Mouse (Mus musculus): Measurements from ENCODE around the gene Brd2. TPM values are rescaled to one million over a fixed set of nuclear protein-coding genes. Genes with fewer than 3 reads are reported as not detected.
A peak's percentile ranks its signal among the peaks of the same experiment; 100 is the strongest.

The Brd2 gene
- polyA plus RNA-seq, 1 experiment from 2014 or later: 99.2 TPM

- DNase-seq (ENCODE audit: low spot score, missing footprints) (peak; percentile 84), ATAC-seq (ENCODE audit: low FRiP score) (0 out of 2 replicates have a peak, but pooled peaks have one; percentile 24)
- Histone ChIP-seq H3K9me3 (ENCODE audit: control insufficient read depth, low read length) (no peaks in the 10 kb centered on the region), H3K36me3 (ENCODE audit: control insufficient read depth, insufficient read depth, low read length) (peaks cover 24% of the 10 kb centered on the region), H3K27me3 (ENCODE audit: control insufficient read depth, insufficient read depth, low read length) (no peaks in the 10 kb centered on the region), H3K4me2 (no peak overlapping the region), H3K4me3 (ENCODE audit: low read depth, low read length) (no peak overlapping the region), H3K27ac (ENCODE audit: low read depth, low read length) (no peak overlapping the region), H3K4me1 (ENCODE audit: control insufficient read depth, insufficient read depth, low read length) (no peaks in the 10 kb centered on the region), H3K9ac (ENCODE audit: low read length) (no peak overlapping the region)
- 84% methylated on average over 14 of the region's 14 CpGs for WGBS
These were observed 13.2 kb downstream of the Brd2 start for GRCm38 (mm10) chr17:34109038-34109805.

DNA sequence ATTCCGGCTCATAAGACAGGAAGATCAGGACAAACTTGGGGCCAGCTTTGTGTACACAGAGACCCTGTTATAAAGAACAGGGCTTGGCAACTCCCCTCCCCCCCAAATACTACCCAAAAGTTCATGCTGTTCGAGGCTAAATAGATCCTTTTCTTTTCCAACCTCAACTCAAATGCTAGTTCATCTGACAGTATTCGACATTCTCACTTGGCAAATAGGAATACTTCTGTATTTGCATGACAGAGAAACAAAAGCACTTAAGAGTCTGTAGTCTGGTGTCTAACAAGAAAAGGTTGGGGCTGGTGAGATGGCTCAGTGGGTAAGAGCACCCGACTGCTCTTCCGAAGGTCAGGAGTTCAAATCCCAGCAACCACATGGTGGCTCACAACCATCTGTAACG lies 14.0 kb downstream of the Brd2 start:
- WGBS: 87% methylated on average over 5 of the region's 6 CpGs
- peaks cover 16% of the 10 kb centered on the region for H3K36me3 ChIP-seq (ENCODE audit: control insufficient read depth, insufficient read depth, low read length)

DNA sequence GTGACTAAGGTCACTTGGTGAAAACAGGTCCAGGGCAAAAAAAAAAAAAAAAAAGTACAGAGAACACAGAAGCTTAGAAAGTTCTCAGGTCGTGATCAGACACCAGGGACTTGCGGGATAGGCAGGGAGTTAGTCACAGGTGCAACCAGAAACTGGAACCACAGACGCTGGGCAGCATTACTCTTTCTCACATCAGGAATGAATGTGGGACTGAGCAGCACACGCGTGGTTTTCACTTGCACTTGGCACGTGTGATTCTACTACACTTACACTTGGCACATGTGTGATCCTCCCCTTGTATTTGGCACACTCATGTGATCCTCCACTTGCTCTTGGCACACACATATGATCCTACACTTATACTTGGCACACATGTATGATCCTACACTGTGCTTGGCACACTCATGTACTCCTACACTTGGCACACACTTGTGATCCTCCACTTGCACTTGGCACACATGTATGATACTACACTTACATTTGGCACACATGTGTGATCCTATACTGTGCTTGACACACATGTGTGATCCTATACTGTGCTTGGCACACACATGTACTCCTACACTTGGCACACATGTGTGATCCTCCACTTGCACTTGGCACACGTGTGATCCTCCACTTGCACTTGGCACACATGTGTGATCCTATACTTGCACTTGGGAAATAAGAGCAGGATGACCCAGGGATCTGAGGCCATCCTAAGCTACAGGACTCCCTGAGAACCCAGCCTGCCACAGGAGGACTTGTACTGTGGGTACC lies 15.1 kb downstream of the Brd2 start:
- no peaks in the 10 kb centered on the region for H3K27me3 ChIP-seq (ENCODE audit: control insufficient read depth, insufficient read depth, low read length)
- no peak overlapping the region for H3K9ac ChIP-seq (ENCODE audit: low read length)
- H3K4me3 ChIP-seq (ENCODE audit: low read depth, low read length): no peak overlapping the region
- H3K9me3 ChIP-seq (ENCODE audit: control insufficient read depth, low read length): no peaks in the 10 kb centered on the region
- H3K36me3 ChIP-seq (ENCODE audit: control insufficient read depth, insufficient read depth, low read length): peaks cover 5% of the 10 kb centered on the region; the same call in 1 of the 2 replicates
- H3K4me1 ChIP-seq (ENCODE audit: control insufficient read depth, insufficient read depth, low read length): no peaks in the 10 kb centered on the region
- DNase-seq (ENCODE audit: low spot score, missing footprints): no peak
- ATAC-seq (ENCODE audit: low FRiP score): no peak
- no peak overlapping the region for H3K4me2 ChIP-seq
- 87% methylated on average over 7 of the region's 7 CpGs for WGBS
- H3K27ac ChIP-seq (ENCODE audit: low read depth, low read length): no peak overlapping the region

More for the DNA sequence above, 14.0 kb downstream of the Brd2 start:
- H3K4me1 ChIP-seq (ENCODE audit: control insufficient read depth, insufficient read depth, low read length): no peaks in the 10 kb centered on the region
- DNase-seq (ENCODE audit: low spot score, missing footprints): peak; percentile 85
- ATAC-seq (ENCODE audit: low FRiP score): no peak
- no peak overlapping the region for H3K9ac ChIP-seq (ENCODE audit: low read length)
- H3K9me3 ChIP-seq (ENCODE audit: control insufficient read depth, low read length): no peaks in the 10 kb centered on the region
- no peak overlapping the region for H3K4me3 ChIP-seq (ENCODE audit: low read depth, low read length)
- no peak overlapping the region for H3K4me2 ChIP-seq
- H3K27me3 ChIP-seq (ENCODE audit: control insufficient read depth, insufficient read depth, low read length): no peaks in the 10 kb centered on the region
- no peak overlapping the region for H3K27ac ChIP-seq (ENCODE audit: low read depth, low read length)

DNA sequence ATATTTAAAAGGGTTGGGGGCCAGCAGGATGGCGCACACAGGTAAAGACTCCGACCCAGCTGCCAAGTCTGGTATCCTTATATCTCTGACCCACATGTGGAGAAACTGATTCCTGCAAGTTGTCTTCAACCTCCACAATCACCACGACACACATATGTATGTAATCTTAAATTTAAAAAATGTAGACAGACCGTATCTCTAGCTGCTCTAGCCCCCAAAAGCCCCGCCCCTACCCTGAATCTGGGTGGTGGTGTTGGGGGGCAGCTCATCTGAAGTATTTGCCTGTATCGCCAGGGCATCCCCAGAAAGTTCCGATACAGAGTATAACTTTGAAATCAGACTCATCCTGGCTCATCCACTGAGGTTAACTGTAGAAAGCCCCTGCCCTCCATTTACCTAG lies 15.9 kb downstream of the Brd2 start:
- Histone ChIP-seq H3K9me3 (ENCODE audit: control insufficient read depth, low read length) (no peaks in the 10 kb centered on the region), H3K4me3 (ENCODE audit: low read depth, low read length) (no peak overlapping the region), H3K4me2 (no peak overlapping the region), H3K9ac (ENCODE audit: low read length) (no peak overlapping the region), H3K27ac (ENCODE audit: low read depth, low read length) (no peak overlapping the region), H3K27me3 (ENCODE audit: control insufficient read depth, insufficient read depth, low read length) (no peaks in the 10 kb centered on the region), H3K4me1 (ENCODE audit: control insufficient read depth, insufficient read depth, low read length) (no peaks in the 10 kb centered on the region; the same call in 1 of the 2 replicates), H3K36me3 (ENCODE audit: control insufficient read depth, insufficient read depth, low read length) (0 out of 2 replicates have a peak, but pooled peaks cover 2% of the 10 kb centered on the region)
- peak; percentile 77 for DNase-seq (ENCODE audit: low spot score, missing footprints)
- 85% methylated on average over 7 of the region's 7 CpGs for WGBS
- ATAC-seq (ENCODE audit: low FRiP score): no peak

GRCm38 (mm10) chr17:34104804-34105203 lies 17.6 kb downstream of the Brd2 start:
- no peaks in the 10 kb centered on the region for H3K27me3 ChIP-seq (ENCODE audit: control insufficient read depth, insufficient read depth, low read length)
- H3K4me3 ChIP-seq (ENCODE audit: low read depth, low read length): no peak overlapping the region
- H3K9me3 ChIP-seq (ENCODE audit: control insufficient read depth, low read length): no peaks in the 10 kb centered on the region
- no peak for ATAC-seq (ENCODE audit: low FRiP score)
- H3K4me2 ChIP-seq: no peak overlapping the region
- H3K4me1 ChIP-seq (ENCODE audit: control insufficient read depth, insufficient read depth, low read length): no peaks in the 10 kb centered on the region; the same call in 1 of the 2 replicates
- no peak overlapping the region for H3K9ac ChIP-seq (ENCODE audit: low read length)
- 89% methylated on average over 9 of the region's 9 CpGs for WGBS
- 0 out of 2 replicates have a peak, but pooled peaks cover 2% of the 10 kb centered on the region for H3K36me3 ChIP-seq (ENCODE audit: control insufficient read depth, insufficient read depth, low read length)
- H3K27ac ChIP-seq (ENCODE audit: low read depth, low read length): no peak overlapping the region
- no peak for DNase-seq (ENCODE audit: low spot score, missing footprints)

GRCm38 (mm10) chr17:34102831-34103230 lies 19.6 kb downstream of the Brd2 start:
- 82% methylated on average over 6 of the region's 6 CpGs for WGBS

GRCm38 (mm10) chr17:34101604-34102032 lies 20.8 kb downstream of the Brd2 start:
- ATAC-seq (ENCODE audit: low FRiP score) (peak; percentile 80; the same call in 1 of the 2 replicates), DNase-seq (ENCODE audit: low spot score, missing footprints) (peak; percentile 100)
- Histone ChIP-seq H3K27ac (ENCODE audit: low read depth, low read length) (no peak overlapping the region), H3K36me3 (ENCODE audit: control insufficient read depth, insufficient read depth, low read length) (no peaks in the 10 kb centered on the region), H3K9me3 (ENCODE audit: control insufficient read depth, low read length) (no peaks in the 10 kb centered on the region), H3K27me3 (ENCODE audit: control insufficient read depth, insufficient read depth, low read length) (no peaks in the 10 kb centered on the region), H3K4me3 (ENCODE audit: low read depth, low read length) (no peak overlapping the region), H3K4me2 (peak overlapping the region; percentile 12; the same call in 1 of the 2 replicates), H3K4me1 (ENCODE audit: control insufficient read depth, insufficient read depth, low read length) (no peaks in the 10 kb centered on the region; the same call in 1 of the 2 replicates), H3K9ac (ENCODE audit: low read length) (no peak overlapping the region; the same call in 1 of the 2 replicates)
- WGBS: 11% methylated on average over 12 of the region's 12 CpGs

More at GRCm38 (mm10) chr17:34102831-34103230, 19.6 kb downstream of the Brd2 start:
- H3K27me3 ChIP-seq (ENCODE audit: control insufficient read depth, insufficient read depth, low read length): no peaks in the 10 kb centered on the region
- H3K9ac ChIP-seq (ENCODE audit: low read length): no peak overlapping the region
- no peak for DNase-seq (ENCODE audit: low spot score, missing footprints)
- no peak for ATAC-seq (ENCODE audit: low FRiP score)
- H3K4me3 ChIP-seq (ENCODE audit: low read depth, low read length): no peak overlapping the region
- H3K4me2 ChIP-seq: no peak overlapping the region
- no peaks in the 10 kb centered on the region; the same call in 1 of the 2 replicates for H3K4me1 ChIP-seq (ENCODE audit: control insufficient read depth, insufficient read depth, low read length)
- H3K9me3 ChIP-seq (ENCODE audit: control insufficient read depth, low read length): no peaks in the 10 kb centered on the region
- H3K36me3 ChIP-seq (ENCODE audit: control insufficient read depth, insufficient read depth, low read length): no peaks in the 10 kb centered on the region
- H3K27ac ChIP-seq (ENCODE audit: low read depth, low read length): no peak overlapping the region

DNA sequence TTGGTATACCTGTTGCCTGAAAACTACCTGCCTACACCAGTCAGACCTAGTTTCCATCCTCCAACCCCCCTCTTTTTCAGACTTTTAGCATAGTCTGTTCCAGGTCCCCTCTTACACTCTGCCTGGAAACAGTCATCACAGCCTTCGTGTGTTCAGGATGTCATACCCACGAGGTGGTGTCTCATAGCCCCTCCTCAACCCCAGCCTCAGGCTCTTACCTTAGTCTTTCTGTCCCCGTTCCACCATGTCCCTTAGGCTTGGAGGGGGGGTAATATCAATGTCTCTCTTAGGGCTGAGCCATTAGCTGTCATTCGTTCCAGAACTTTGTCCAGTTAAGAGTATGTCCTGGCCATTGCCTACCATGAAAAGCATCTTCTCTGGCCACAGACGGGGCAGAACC lies 21.2 kb downstream of the Brd2 start:
- no peak overlapping the region for H3K27ac ChIP-seq (ENCODE audit: low read depth, low read length)
- H3K27me3 ChIP-seq (ENCODE audit: control insufficient read depth, insufficient read depth, low read length): no peaks in the 10 kb centered on the region
- no peak overlapping the region for H3K4me3 ChIP-seq (ENCODE audit: low read depth, low read length)
- no peak overlapping the region for H3K9ac ChIP-seq (ENCODE audit: low read length)
- DNase-seq (ENCODE audit: low spot score, missing footprints) (no peak), ATAC-seq (ENCODE audit: low FRiP score) (peak; percentile 38; the same call in 1 of the 2 replicates)
- H3K36me3 ChIP-seq (ENCODE audit: control insufficient read depth, insufficient read depth, low read length): no peaks in the 10 kb centered on the region
- H3K9me3 ChIP-seq (ENCODE audit: control insufficient read depth, low read length): no peaks in the 10 kb centered on the region
- no peak overlapping the region; the same call in 1 of the 2 replicates for H3K4me2 ChIP-seq
- no peaks in the 10 kb centered on the region; the same call in 1 of the 2 replicates for H3K4me1 ChIP-seq (ENCODE audit: control insufficient read depth, insufficient read depth, low read length)
- 35% methylated on average over 5 of the region's 5 CpGs for WGBS

GRCm38 (mm10) chr17:34099531-34099930 lies 22.9 kb downstream of the Brd2 start:
- DNase-seq (ENCODE audit: low spot score, missing footprints) (no peak), ATAC-seq (ENCODE audit: low FRiP score) (no peak)
- no peak overlapping the region for H3K4me3 ChIP-seq (ENCODE audit: low read depth, low read length)
- no peaks in the 10 kb centered on the region for H3K36me3 ChIP-seq (ENCODE audit: control insufficient read depth, insufficient read depth, low read length)
- no peaks in the 10 kb centered on the region for H3K9me3 ChIP-seq (ENCODE audit: control insufficient read depth, low read length)
- WGBS: 70% methylated on average over 5 of the region's 5 CpGs
- H3K4me1 ChIP-seq (ENCODE audit: control insufficient read depth, insufficient read depth, low read length): no peaks in the 10 kb centered on the region; the same call in 1 of the 2 replicates
- H3K4me2 ChIP-seq: no peak overlapping the region
- no peak overlapping the region for H3K9ac ChIP-seq (ENCODE audit: low read length)
- no peak overlapping the region for H3K27ac ChIP-seq (ENCODE audit: low read depth, low read length)
- no peaks in the 10 kb centered on the region for H3K27me3 ChIP-seq (ENCODE audit: control insufficient read depth, insufficient read depth, low read length)
